Mouse (Mus musculus) MEL (cell line): ENCODE measurements at regions not wholly inside any gene's neighbourhood (a gene's known extent, or its start where the extent isn't known, plus 50 kb on each side); places are given as distances from the start of the nearest gene placed in this dataset.

ENCODE experiments used
- DNase-seq: peaks from one replicate; pipeline ENCODE4 v3.0.0; 2011; ENCODE audit warnings: low read depth, low spot score
- H3K27ac ChIP-seq: 2 replicates; pipeline ENCODE4 v1.5.1; 2012; ENCODE audit warnings: low read depth, mild to moderate bottlenecking, control low read depth, low read length, moderate library complexity; ENCODE audit not compliant: control insufficient read depth
- H3K27me3 ChIP-seq, 2 experiments: fragments of 150-350 bp in 1 of 2; sonication (generic) in 1 of 2; 2 replicates each; pipeline ENCODE4 v1.6.1; 2012; ENCODE audit warnings: low read length in 2 of 2, mild to moderate bottlenecking in 2 of 2, improper control_type of control experiment in 1 of 2, moderate library complexity in 1 of 2; ENCODE audit not compliant: insufficient read depth in 2 of 2, control insufficient read depth in 1 of 2
- H3K36me3 ChIP-seq, 2 experiments: 2 replicates each; pipeline ENCODE4 v1.6.1; 2012 to 2014; ENCODE audit warnings: low read length in 2 of 2, improper control_type of control experiment in 1 of 2, inconsistent platforms in 1 of 2, mild to moderate bottlenecking in 1 of 2; ENCODE audit not compliant: insufficient read depth in 2 of 2, control insufficient read depth in 1 of 2
- H3K4me1 ChIP-seq, 2 experiments: fragments of 150-350 bp in 1 of 2; sonication (generic) in 1 of 2; 2 replicates each; pipeline ENCODE4 v1.6.1; 2012; ENCODE audit warnings: low read length in 2 of 2, improper control_type of control experiment in 1 of 2, mild to moderate bottlenecking in 1 of 2; ENCODE audit not compliant: insufficient read depth in 2 of 2, control insufficient read depth in 1 of 2
- H3K4me3 ChIP-seq, 2 experiments: fragments of 150-350 bp in 1 of 2; sonication (generic) in 1 of 2; 2 replicates each; pipeline ENCODE4 v1.5.1; 2012; ENCODE audit warnings: low read depth in 2 of 2, low read length in 2 of 2, mild to moderate bottlenecking in 2 of 2, moderate library complexity in 2 of 2, control low read depth in 1 of 2, improper control_type of control experiment in 1 of 2; ENCODE audit not compliant: control insufficient read depth in 1 of 2, insufficient read depth in 1 of 2
- H3K79me2 ChIP-seq: 2 replicates; pipeline ENCODE4 v1.6.1; 2012; ENCODE audit warnings: mild to moderate bottlenecking, low read length, moderate library complexity; ENCODE audit not compliant: control insufficient read depth, poor library complexity, insufficient read depth
- H3K9ac ChIP-seq: 2 replicates; pipeline ENCODE4 v1.6.1; 2012; ENCODE audit warnings: low read depth, mild to moderate bottlenecking, control low read depth, low read length, moderate library complexity; ENCODE audit not compliant: control insufficient read depth, poor library complexity, severe bottlenecking
- H3K9me3 ChIP-seq: fragments of 150-350 bp; sonication (generic); replicated peaks from 2 replicates; pipeline ENCODE4 v1.6.1; 2012; ENCODE audit warnings: mild to moderate bottlenecking, low read length, improper control_type of control experiment, moderate library complexity; ENCODE audit not compliant: insufficient read depth
- CHD1 ChIP-seq: IDR thresholded peaks from 2 replicates; pipeline ENCODE4 v1.6.1; 2012; ENCODE audit warnings: low read depth, mild to moderate bottlenecking, inconsistent platforms, low read length, improper control_type of control experiment
- CHD2 ChIP-seq: IDR thresholded peaks from 2 replicates; pipeline ENCODE4 v1.6.1; 2011; ENCODE audit warnings: low read length, improper control_type of control experiment
- E2F4 ChIP-seq: IDR thresholded peaks from 2 replicates; pipeline ENCODE4 v1.6.1; 2011; ENCODE audit warnings: low read depth, low read length, improper control_type of control experiment, borderline replicate concordance
- EP300 ChIP-seq, 2 experiments: IDR thresholded peaks; 2 replicates each; pipeline ENCODE4 v1.6.1; 2011; ENCODE audit warnings: improper control_type of control experiment in 2 of 2, low read length in 2 of 2, low read depth in 1 of 2, mild to moderate bottlenecking in 1 of 2
- GABPA ChIP-seq: IDR thresholded peaks from 2 replicates; pipeline ENCODE4 v1.6.1; 2012; ENCODE audit warnings: low read depth, mild to moderate bottlenecking, inconsistent platforms, low read length, improper control_type of control experiment, moderate library complexity
- GATA1 ChIP-seq: IDR thresholded peaks from 2 replicates; pipeline ENCODE4 v1.6.1; 2011; ENCODE audit warnings: low read depth, low read length, improper control_type of control experiment
- MAFK ChIP-seq: IDR thresholded peaks from 2 replicates; pipeline ENCODE4 v1.6.1; 2011; ENCODE audit warnings: low read depth, mild to moderate bottlenecking, low read length, improper control_type of control experiment, borderline replicate concordance
- MAX ChIP-seq: IDR thresholded peaks from 2 replicates; pipeline ENCODE4 v1.6.1; 2011; ENCODE audit warnings: low read length, improper control_type of control experiment
- MEF2A ChIP-seq: IDR thresholded peaks from 2 replicates; pipeline ENCODE4 v1.6.1; 2014; ENCODE audit warnings: low read depth, mild to moderate bottlenecking, inconsistent platforms, low read length, improper control_type of control experiment; ENCODE audit not compliant: poor library complexity, insufficient replicate concordance, severe bottlenecking; ENCODE audit errors: extremely low read depth
- MXI1 ChIP-seq: IDR thresholded peaks from 2 replicates; pipeline ENCODE4 v1.6.1; 2011; ENCODE audit warnings: mild to moderate bottlenecking, low read depth, low read length, improper control_type of control experiment
- MYC ChIP-seq: IDR thresholded peaks from 2 replicates; pipeline ENCODE4 v1.6.1; 2011; ENCODE audit warnings: low read depth, mild to moderate bottlenecking, low read length, improper control_type of control experiment, moderate library complexity
- NELFE ChIP-seq: IDR thresholded peaks from 2 replicates; pipeline ENCODE4 v1.6.1; 2011; ENCODE audit warnings: low read depth, low read length, improper control_type of control experiment
- POLR2A ChIP-seq, 2 experiments: IDR thresholded peaks; 2 replicates each; pipeline ENCODE4 v1.6.1; 2011 to 2012; ENCODE audit warnings: low read length in 2 of 2, mild to moderate bottlenecking in 2 of 2, control low read depth in 1 of 2, improper control_type of control experiment in 1 of 2, low read depth in 1 of 2, moderate library complexity in 1 of 2; ENCODE audit not compliant: control insufficient read depth in 1 of 2, insufficient read depth in 1 of 2, poor library complexity in 1 of 2
- POLR2AphosphoS2 ChIP-seq: IDR thresholded peaks from 2 replicates; pipeline ENCODE4 v1.6.1; 2011; ENCODE audit warnings: low read length, improper control_type of control experiment
- RAD21 ChIP-seq: IDR thresholded peaks from 2 replicates; pipeline ENCODE4 v1.6.1; 2011; ENCODE audit warnings: mild to moderate bottlenecking, low read depth, low read length, improper control_type of control experiment
- RCOR1 ChIP-seq: IDR thresholded peaks from 2 replicates; pipeline ENCODE4 v1.6.1; 2012; ENCODE audit warnings: low read depth, mild to moderate bottlenecking, inconsistent platforms, low read length, improper control_type of control experiment
- SIN3A ChIP-seq: IDR thresholded peaks from 2 replicates; pipeline ENCODE4 v1.6.1; 2012; ENCODE audit warnings: low read length, improper control_type of control experiment, inconsistent platforms
- TBP ChIP-seq: IDR thresholded peaks from 2 replicates; pipeline ENCODE4 v1.8.0; 2011; ENCODE audit warnings: low read depth, low read length, improper control_type of control experiment
- UBTF ChIP-seq: IDR thresholded peaks from 2 replicates; pipeline ENCODE4 v1.6.1; 2012; ENCODE audit warnings: low read depth, mild to moderate bottlenecking, inconsistent platforms, low read length, improper control_type of control experiment, moderate library complexity, borderline replicate concordance; ENCODE audit not compliant: insufficient read depth
- USF1 ChIP-seq: IDR thresholded peaks from 2 replicates; pipeline ENCODE4 v1.6.1; 2014; ENCODE audit warnings: low read depth, mild to moderate bottlenecking, inconsistent platforms, low read length, improper control_type of control experiment, moderate library complexity
- USF2 ChIP-seq, 2 experiments: IDR thresholded peaks; 2 replicates each; pipeline ENCODE4 v1.6.1; 2011 to 2012; ENCODE audit warnings: improper control_type of control experiment in 2 of 2, low read length in 2 of 2, borderline replicate concordance in 1 of 2, inconsistent platforms in 1 of 2, low read depth in 1 of 2, mild to moderate bottlenecking in 1 of 2; ENCODE audit not compliant: insufficient read depth in 1 of 2
- ZMIZ1 ChIP-seq: IDR thresholded peaks from 2 replicates; pipeline ENCODE4 v1.6.1; 2012; ENCODE audit warnings: low read depth, mild to moderate bottlenecking, inconsistent platforms, low read length, improper control_type of control experiment, moderate library complexity

DNA sequence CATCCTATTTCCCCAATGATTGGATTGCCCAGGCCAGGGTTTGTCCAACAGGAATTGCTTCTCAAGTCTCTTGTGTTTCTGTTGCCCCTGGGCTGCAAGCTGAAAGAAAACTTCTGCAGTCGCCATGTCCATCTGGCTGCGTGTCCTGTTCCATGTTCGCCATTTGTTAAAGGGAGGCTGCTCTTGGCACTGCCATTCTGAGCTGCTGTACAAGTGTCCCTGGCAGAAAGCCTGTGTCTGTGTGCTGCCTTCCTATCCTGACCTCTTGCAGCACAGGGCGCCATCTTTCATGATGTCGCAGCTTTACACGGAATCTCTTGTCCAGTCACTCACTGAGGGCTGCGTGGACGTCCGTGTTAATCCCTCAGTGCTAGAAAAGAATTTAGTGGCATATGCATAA lies 349.2 kb downstream of the Agtpbp1 start:
- Histone ChIP-seq H3K36me3 (peaks cover 0 to 9% of the 10 kb centered on the region in 2 experiments; a peak in 2 of 4 replicates), H3K9ac (no peak overlapping the region), H3K4me1 (peaks cover 10 to 19% of the 10 kb centered on the region in 2 experiments), H3K27ac (no peak overlapping the region), H3K27me3 (no peaks in the 10 kb centered on the region), H3K79me2 (no peaks in the 10 kb centered on the region), H3K9me3 (no peaks in the 10 kb centered on the region), H3K4me3 (no peak overlapping the region)
- TF ChIP-seq RCOR1 (no peak), UBTF (no peak), CHD1 (no peak), SIN3A (no peak), EP300 (IDR thresholded peaks at IDR 0.05; ENCODE audit: low read depth in 1 of 2, low read length in 2 of 2) (no peak), USF1 (no peak), USF2 (IDR thresholded peaks at IDR 0.05; ENCODE audit: borderline replicate concordance in 1 of 2, insufficient read depth in 1 of 2, low read depth in 1 of 2, low read length in 2 of 2) (no peak), GABPA (no peak), TBP (no peak), POLR2A (IDR thresholded peaks at IDR 0.05; ENCODE audit: control insufficient read depth in 1 of 2, insufficient read depth in 1 of 2, low read depth in 1 of 2, low read length in 2 of 2, poor library complexity in 1 of 2) (no peak), CHD2 (no peak), MYC (no peak), E2F4 (no peak)
- no peak for DNase-seq

DNA sequence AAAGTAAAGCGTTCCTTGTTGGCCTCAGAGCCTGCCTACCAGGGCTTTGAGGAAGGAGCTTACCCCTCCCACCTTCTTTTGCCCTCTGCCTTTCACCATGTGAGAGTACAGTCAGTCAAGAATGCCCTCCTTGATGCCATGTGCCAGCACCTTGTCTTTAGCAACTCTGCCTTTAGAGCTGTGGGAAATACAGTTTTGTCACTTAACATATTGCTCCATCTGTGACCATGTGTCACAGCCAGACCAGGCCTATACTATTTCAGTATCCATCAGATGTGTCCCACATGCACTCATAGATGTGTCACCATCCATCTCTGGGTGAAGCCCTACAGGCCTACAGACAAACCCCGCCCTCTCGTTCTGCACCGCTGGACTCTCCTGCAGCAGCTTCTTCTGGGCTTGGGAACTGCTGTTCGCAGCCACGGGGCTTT lies 355.9 kb downstream of the Agtpbp1 start:
- peaks cover 14 to 44% of the 10 kb centered on the region in 2 experiments for H3K4me1 ChIP-seq
- H3K9ac ChIP-seq: peak overlapping the region; percentile 66
- peaks cover 0 to 31% of the 10 kb centered on the region in 2 experiments; a peak in 2 of 4 replicates for H3K36me3 ChIP-seq
- no peak for TF ChIP-seq ZMIZ1
- peak; percentile 84 for TF ChIP-seq MAX
- peak; percentile 72 for TF ChIP-seq TBP
- no peak for TF ChIP-seq GATA1
- no peak for TF ChIP-seq UBTF
- TF ChIP-seq MAFK: no peak
- no peak for TF ChIP-seq POLR2AphosphoS2
- peak; percentile 69 for TF ChIP-seq MXI1
- peak in 1 of 2 experiments; percentile 62; a peak in 1 of 4 replicates for TF ChIP-seq POLR2A (IDR thresholded peaks at IDR 0.05; ENCODE audit: control insufficient read depth in 1 of 2, insufficient read depth in 1 of 2, low read depth in 1 of 2, low read length in 2 of 2, poor library complexity in 1 of 2)
- no peak for TF ChIP-seq RAD21
- 0 out of 2 replicates have a peak, but pooled peaks have one; percentile 4 for TF ChIP-seq CHD1
- TF ChIP-seq NELFE: peak; percentile 6; the same call in 1 of the 2 replicates
- TF ChIP-seq MEF2A: no peak
- peak; percentile 93 for TF ChIP-seq MYC
- TF ChIP-seq, all 39 proteins: peak for 7
- Histone ChIP-seq H3K4me3 (peak overlapping the region in 1 of 2 experiments; percentile 2; a peak in 2 of 4 replicates), H3K9me3 (no peaks in the 10 kb centered on the region), H3K79me2 (no peaks in the 10 kb centered on the region; the same call in 1 of the 2 replicates), H3K27me3 (no peaks in the 10 kb centered on the region), H3K27ac (peak overlapping the region; percentile 100)
- peak; percentile 89 for DNase-seq
